In the genomic region with DNA sequence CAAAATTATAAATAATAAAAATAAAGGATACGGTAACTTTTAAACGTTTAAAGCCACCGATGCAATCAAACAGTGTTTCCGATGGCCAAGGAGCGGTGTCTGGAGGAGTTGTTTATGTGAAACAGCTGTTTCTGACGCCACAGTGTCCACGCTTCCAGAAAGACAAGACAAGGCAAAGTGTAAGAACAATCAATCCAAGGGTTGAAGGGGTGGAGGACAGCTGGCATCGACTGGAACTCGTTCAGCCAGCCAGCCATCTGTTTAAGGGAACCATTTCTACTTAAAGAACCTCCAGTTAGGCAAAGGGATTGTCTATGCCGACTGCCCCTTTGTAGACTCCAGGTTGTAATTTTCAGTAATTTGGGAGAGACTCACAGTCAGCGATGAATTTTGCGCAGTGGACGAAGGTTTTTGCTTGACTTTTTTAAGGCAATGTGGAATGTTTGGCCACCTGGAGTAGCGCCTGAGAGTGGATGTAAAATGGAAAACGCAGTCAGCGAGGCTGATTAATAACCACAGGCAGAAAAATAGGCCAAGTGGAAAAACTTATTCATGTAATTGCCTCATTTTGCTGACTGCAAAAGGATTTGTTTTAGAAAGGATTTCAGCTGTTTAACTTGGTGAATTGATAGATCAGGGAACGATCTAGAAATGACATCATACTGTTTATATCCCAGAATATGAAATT, we compare ENCODE assay signal across 10 mouse cellular contexts. TPM values are rescaled to one million over a fixed set of nuclear protein-coding genes. Genes with fewer than 3 reads are reported as not detected.
DNase-seq lines count a peak whose midpoint lies in the region; ATAC-seq and TF ChIP-seq lines count a peak whose summit lies in the region.
"Had no signal": no experiment of that assay in that cellular context is flagged by ENCODE, and none has a peak within 500 bp of the region (broad histone marks: within the 10 kb centered on the region; RNA-seq: fewer than 3 reads in every experiment).

No protein-coding gene starts in this region.

- DNase-seq in embryo, embryonic 10 days (ENCODE audit: low spot score): peak; percentile 31
- DNase-seq in embryo, embryonic 9.5 days (ENCODE audit: extremely low spot score): no peak
- no peak for DNase-seq in kidney, postnatal 0 days (ENCODE audit: low spot score)
- no peak for DNase-seq in kidney, postnatal 25 days
- peak; percentile 7 for DNase-seq in heart, postnatal 4 days
- peak; percentile 29 for DNase-seq in mesoderm, embryonic 11.5 days (ENCODE audit: low read depth, low spot score)
- DNase-seq: kidney, adult 11 months had no signal

- peak overlapping the region; percentile 13; the same call in 1 of the 2 replicates for H3K4me2 ChIP-seq in kidney, postnatal 0 days (ENCODE audit: low read length)
- no peak overlapping the region for H3K4me2 ChIP-seq in midbrain, embryonic 13.5 days (replicated peaks)

- H3K4me3 ChIP-seq in kidney, postnatal 0 days (replicated peaks; ENCODE audit: low read depth, low read length): no peak overlapping the region
- no peak overlapping the region for H3K4me3 ChIP-seq in midbrain, embryonic 13.5 days (replicated peaks)
- H3K4me3 ChIP-seq: midbrain, embryonic 10.5 days had no signal

- H3K27me3 ChIP-seq in kidney, postnatal 0 days (ENCODE audit: insufficient read depth, low read length): no peaks in the 10 kb centered on the region
- no peaks in the 10 kb centered on the region for H3K27me3 ChIP-seq in midbrain, embryonic 13.5 days

- H3K36me3 ChIP-seq in kidney, postnatal 0 days (ENCODE audit: insufficient read depth, low read length): no peaks in the 10 kb centered on the region
- no peaks in the 10 kb centered on the region for H3K36me3 ChIP-seq in midbrain, embryonic 13.5 days
- H3K36me3 ChIP-seq: midbrain, embryonic 10.5 days had no signal

- no peaks in the 10 kb centered on the region for H3K9me3 ChIP-seq in kidney, postnatal 0 days (replicated peaks; ENCODE audit: low read length)
- no peaks in the 10 kb centered on the region for H3K9me3 ChIP-seq in midbrain, embryonic 13.5 days
- H3K9me3 ChIP-seq: midbrain, embryonic 10.5 days had no signal

- WGBS in kidney, postnatal 0 days: 42% methylated on average over 17 of the region's 17 CpGs
- 84% methylated on average over 17 of the region's 17 CpGs for WGBS in midbrain, embryonic 13.5 days

- no peaks in the 10 kb centered on the region for H3K4me1 ChIP-seq in kidney, postnatal 0 days (replicated peaks; ENCODE audit: insufficient read depth, low read length)
- H3K4me1 ChIP-seq in midbrain, embryonic 13.5 days (replicated peaks): no peaks in the 10 kb centered on the region
- H3K4me1 ChIP-seq: midbrain, embryonic 10.5 days had no signal

- no peak for TF ChIP-seq CTCF in kidney, postnatal 0 days (IDR thresholded peaks at IDR 0.05; ENCODE audit: low read depth)

- no peak overlapping the region for H3K9ac ChIP-seq in kidney, postnatal 0 days (ENCODE audit: low read depth, low read length)
- no peak overlapping the region for H3K9ac ChIP-seq in midbrain, embryonic 13.5 days (replicated peaks)

- no peak overlapping the region for H3K27ac ChIP-seq in kidney, postnatal 0 days
- H3K27ac ChIP-seq in midbrain, embryonic 13.5 days: no peak overlapping the region
- H3K27ac ChIP-seq: midbrain, embryonic 10.5 days had no signal

- ATAC-seq in kidney, postnatal 0 days (replicated peaks; ENCODE audit: low FRiP score, low read depth): no peak
- no peak for ATAC-seq in midbrain, embryonic 13.5 days
- no peak for ATAC-seq in frontal cortex, adult (ENCODE audit: low TSS enrichment)

RNA-seq across cellular contexts. Expression of a gene that starts 37.4 kb away (rescaled TPM):
- 11.7 and 12.9 TPM in 2 replicates for polyA plus RNA-seq in kidney, postnatal 0 days (2015; fragmentation: Nextera tagmentation; extraction: Ambion mirVana)
- total RNA-seq in heart, postnatal 4 days (2021): 10 to 100 TPM; 15.1 to 17.1 TPM
- 21.2 and 22.0 TPM in 2 replicates for polyA plus RNA-seq in midbrain, embryonic 13.5 days (2015; fragmentation: Nextera tagmentation; extraction: Ambion mirVana)

Comparison
In these comparisons a context has a peak if more than half of its experiments do, and no peak if none do; other contexts are left out.
1. DNase-seq: peak in embryo, embryonic 10 days (single experiment), heart, postnatal 4 days (single experiment) and mesoderm, embryonic 11.5 days (single experiment); none in embryo, embryonic 9.5 days (single experiment), kidney, postnatal 0 days (single experiment) and kidney, postnatal 25 days (0 of 2).